Mouse (Mus musculus): ENCODE data around the gene Napsa. TPM values are rescaled to one million over a fixed set of nuclear protein-coding genes. Genes with fewer than 3 reads are reported as not detected.

Napsa gene
- polyA plus RNA-seq, 1 experiment from 2014 or later: 0.68 TPM

Small RNA genes lying within 50 kb of the gene (microRNA-seq; reads per million reads assigned to microRNA genes)
- not detected for gene Mir7053 (ENCODE audit: insufficient number of aligned reads)

Other genes starting within 250 kb of the Napsa start
- 3.2 and 4.0 TPM in 2 replicates for gene Syt3, start 188.3 kb upstream of the Napsa start, polyA plus RNA-seq (2014; fragmentation: Nextera tagmentation; extraction: Ambion mirVana)
- gene 1700008O03Rik, start 186.6 kb upstream of the Napsa start, polyA plus RNA-seq (2014; fragmentation: Nextera tagmentation; extraction: Ambion mirVana): 0.89 and 0.96 TPM in 2 replicates
- gene Lrrc4b, start 143.4 kb upstream of the Napsa start, polyA plus RNA-seq (2014; fragmentation: Nextera tagmentation; extraction: Ambion mirVana): 8.2 and 9.8 TPM in 2 replicates
- gene Aspdh, start 107.0 kb upstream of the Napsa start, polyA plus RNA-seq (2014; fragmentation: Nextera tagmentation; extraction: Ambion mirVana): 2.6 and 2.9 TPM in 2 replicates
- gene Josd2, start 104.4 kb upstream of the Napsa start, polyA plus RNA-seq (2014; fragmentation: Nextera tagmentation; extraction: Ambion mirVana): 60.9 and 68.9 TPM in 2 replicates
- 115 and 124 TPM in 2 replicates for gene Emc10, start 75.9 kb upstream of the Napsa start, polyA plus RNA-seq (2014; fragmentation: Nextera tagmentation; extraction: Ambion mirVana)
- 22.3 and 25.3 TPM in 2 replicates for gene Fam71e1, start 75.8 kb upstream of the Napsa start, polyA plus RNA-seq (2014; fragmentation: Nextera tagmentation; extraction: Ambion mirVana)
- gene Mybpc2, start 47.7 kb upstream of the Napsa start, polyA plus RNA-seq (2014; fragmentation: Nextera tagmentation; extraction: Ambion mirVana): 0.23 TPM in 1 of 2 replicates, not detected in the other
- 0.13 and 0.23 TPM in 2 replicates for gene Spib, start 40.3 kb upstream of the Napsa start, polyA plus RNA-seq (2014; fragmentation: Nextera tagmentation; extraction: Ambion mirVana)
- gene Pold1, start 23.5 kb upstream of the Napsa start, polyA plus RNA-seq (2014; fragmentation: Nextera tagmentation; extraction: Ambion mirVana): 124 and 133 TPM in 2 replicates
- gene Nr1h2, start 18.4 kb upstream of the Napsa start, polyA plus RNA-seq (2014; fragmentation: Nextera tagmentation; extraction: Ambion mirVana): 72.3 and 76.4 TPM in 2 replicates
- 1.8 and 2.0 TPM in 2 replicates for gene Kcnc3, start 18.3 kb downstream of the Napsa start, polyA plus RNA-seq (2014; fragmentation: Nextera tagmentation; extraction: Ambion mirVana)
- gene Myh14, start 98.5 kb downstream of the Napsa start, polyA plus RNA-seq (2014; fragmentation: Nextera tagmentation; extraction: Ambion mirVana): 1.7 and 2.6 TPM in 2 replicates
- gene Izumo2, start 136.4 kb downstream of the Napsa start, polyA plus RNA-seq (2014; fragmentation: Nextera tagmentation; extraction: Ambion mirVana): not detected in 2 replicates
- gene Vrk3, start 176.0 kb downstream of the Napsa start, polyA plus RNA-seq (2014; fragmentation: Nextera tagmentation; extraction: Ambion mirVana): 41.7 and 42.2 TPM in 2 replicates
- 3.9 and 4.4 TPM in 2 replicates for gene Zfp473, start 178.7 kb downstream of the Napsa start, polyA plus RNA-seq (2014; fragmentation: Nextera tagmentation; extraction: Ambion mirVana)
- 73.5 and 86.5 TPM in 2 replicates for gene Nup62, start 243.7 kb downstream of the Napsa start, polyA plus RNA-seq (2014; fragmentation: Nextera tagmentation; extraction: Ambion mirVana)
- 1.1 and 1.4 TPM in 2 replicates for gene Il4i1, start 244.0 kb downstream of the Napsa start, polyA plus RNA-seq (2014; fragmentation: Nextera tagmentation; extraction: Ambion mirVana)
- 3.2 and 3.4 TPM in 2 replicates for gene Atf5, start 244.3 kb downstream of the Napsa start, polyA plus RNA-seq (2014; fragmentation: Nextera tagmentation; extraction: Ambion mirVana)

All from forebrain, embryonic 11.5 days (tissue).